Mouse (Mus musculus) kidney, embryonic 14.5 days (tissue): Measurements from ENCODE around the gene Aldh4a1. TPM values are rescaled to one million over a fixed set of nuclear protein-coding genes. Genes with fewer than 3 reads are reported as not detected.

ENCODE experiments used
- ATAC-seq: fragments of 200-750 bp; cut with Nextera tagmentation; 2 replicates; pipeline ENCODE4 v1.8.0; 2017; ENCODE audit warnings: moderate number of reproducible peaks, mild to moderate bottlenecking, moderate TSS enrichment, moderate library complexity; ENCODE audit not compliant: low FRiP score, low TSS enrichment
- H3K27ac ChIP-seq: fragments of 300-500 bp; sonication (generic); 2 replicates; pipeline ENCODE4 v1.5.1; 2014; ENCODE audit warnings: low read depth, mild to moderate bottlenecking, low read length, moderate library complexity, mixed read lengths
- H3K27me3 ChIP-seq: fragments of 300-500 bp; sonication (generic); 2 replicates; pipeline ENCODE4 v1.6.1; 2014; ENCODE audit warnings: mild to moderate bottlenecking, low read length; ENCODE audit not compliant: control insufficient read depth, insufficient read depth
- H3K36me3 ChIP-seq: fragments of 300-500 bp; sonication (generic); 2 replicates; pipeline ENCODE4 v1.6.1; 2014; ENCODE audit warnings: low read length, mixed read lengths; ENCODE audit not compliant: control insufficient read depth, insufficient read depth
- H3K4me1 ChIP-seq: fragments of 300-500 bp; sonication (generic); 2 replicates; pipeline ENCODE4 v1.6.1; 2014; ENCODE audit warnings: low read length, mixed read lengths; ENCODE audit not compliant: control insufficient read depth, insufficient read depth
- H3K4me2 ChIP-seq: fragments of 300-500 bp; sonication (generic); replicated peaks from 2 replicates; pipeline ENCODE4 v1.6.1; 2014; ENCODE audit warnings: low read depth, mild to moderate bottlenecking, low read length
- H3K4me3 ChIP-seq: fragments of 300-500 bp; sonication (generic); 2 replicates; pipeline ENCODE4 v1.5.1; 2014; ENCODE audit warnings: mild to moderate bottlenecking, low read length
- H3K9ac ChIP-seq: fragments of 300-500 bp; sonication (generic); 2 replicates; pipeline ENCODE4 v1.6.1; 2014; ENCODE audit warnings: low read depth, mild to moderate bottlenecking, low read length, moderate library complexity
- H3K9me3 ChIP-seq: fragments of 300-500 bp; sonication (generic); 2 replicates; pipeline ENCODE4 v1.6.1; 2016; ENCODE audit warnings: low read length; ENCODE audit not compliant: control insufficient read depth
- WGBS: fragments of 180-500 bp; shearing (Covaris S2); extraction: QIAGEN DNeasy Blood & Tissue Kit; methylation state at CpG from one replicate; pipeline ENCODE4 v1.1.7; 2014; 5-methylcytosine and 5-hydroxymethylcytosine counted together
- polyA plus RNA-seq: library from polyadenylated mRNA; unstranded; fragments of >200 nt; fragmentation: Nextera tagmentation; extraction: Ambion mirVana; gene quantifications from 2 replicates; pipeline ENCODE4 v1.2.1, GENCODE M21; 2014

Gene Aldh4a1
- polyA plus RNA-seq, 1 experiment from 2014 or later: 37.3 TPM

GRCm38 (mm10) chr4:139579003-139579402, 43.7 kb upstream of the Aldh4a1 start:
- H3K9ac ChIP-seq: peak overlapping the region; percentile 1; the same call in 1 of the 2 replicates
- H3K4me2 ChIP-seq: peak overlapping the region; percentile 15
- no peak for ATAC-seq
- H3K9me3 ChIP-seq: no peaks in the 10 kb centered on the region
- peak overlapping the region; percentile 96; the same call in 1 of the 2 replicates for H3K27ac ChIP-seq
- no peak overlapping the region for H3K4me3 ChIP-seq
- peaks cover 67% of the 10 kb centered on the region for H3K4me1 ChIP-seq
- no peaks in the 10 kb centered on the region for H3K36me3 ChIP-seq
- H3K27me3 ChIP-seq: no peaks in the 10 kb centered on the region; the same call in 1 of the 2 replicates
- 26% methylated on average over 10 of the region's 10 CpGs for WGBS

- H3K4me3 ChIP-seq: no peak overlapping the region
- no peaks in the 10 kb centered on the region; the same call in 1 of the 2 replicates for H3K27me3 ChIP-seq
- ATAC-seq: no peak
- H3K9me3 ChIP-seq: no peaks in the 10 kb centered on the region
- H3K9ac ChIP-seq: no peak overlapping the region
- peaks cover 69% of the 10 kb centered on the region for H3K4me1 ChIP-seq
- H3K27ac ChIP-seq: peak overlapping the region; percentile 96; the same call in 1 of the 2 replicates
- WGBS: 25% methylated on average over 6 of the region's 6 CpGs
- peak overlapping the region; percentile 2; the same call in 1 of the 2 replicates for H3K4me2 ChIP-seq
- no peaks in the 10 kb centered on the region for H3K36me3 ChIP-seq
Measured at GRCm38 (mm10) chr4:139579466-139579865, 43.2 kb upstream of the Aldh4a1 start.

GRCm38 (mm10) chr4:139580663-139581336, 41.9 kb upstream of the Aldh4a1 start:
- Histone ChIP-seq H3K4me1 (peaks cover 76% of the 10 kb centered on the region), H3K27ac (peak overlapping the region; percentile 96), H3K27me3 (no peaks in the 10 kb centered on the region), H3K9ac (peak overlapping the region; percentile 43), H3K9me3 (no peaks in the 10 kb centered on the region), H3K4me2 (peak overlapping the region; percentile 31), H3K36me3 (no peaks in the 10 kb centered on the region), H3K4me3 (peak overlapping the region; percentile 12)
- peak; percentile 60 for ATAC-seq
- WGBS: 1% methylated on average over 15 of the region's 15 CpGs

GRCm38 (mm10) chr4:139581427-139582051, 41.1 kb upstream of the Aldh4a1 start:
- Histone ChIP-seq H3K4me2 (peak overlapping the region; percentile 31), H3K9ac (peak overlapping the region; percentile 43; the same call in 1 of the 2 replicates), H3K9me3 (no peaks in the 10 kb centered on the region), H3K4me1 (peaks cover 77% of the 10 kb centered on the region), H3K36me3 (no peaks in the 10 kb centered on the region), H3K27me3 (no peaks in the 10 kb centered on the region), H3K27ac (peak overlapping the region; percentile 96), H3K4me3 (peak overlapping the region; percentile 12)
- 0 out of 2 replicates have a peak, but pooled peaks have one; percentile 3 for ATAC-seq
- 6% methylated on average over 6 of the region's 6 CpGs for WGBS

- no peak for ATAC-seq
- Histone ChIP-seq H3K9me3 (no peaks in the 10 kb centered on the region), H3K4me1 (peaks cover 74% of the 10 kb centered on the region), H3K27me3 (no peaks in the 10 kb centered on the region), H3K9ac (no peak overlapping the region), H3K27ac (no peak overlapping the region), H3K4me3 (no peak overlapping the region), H3K36me3 (no peaks in the 10 kb centered on the region), H3K4me2 (no peak overlapping the region)
- whole genome bisulfite sequencing: 75% methylated on average over 6 of the region's 6 CpGs
Measured at GRCm38 (mm10) chr4:139582346-139582745, 40.3 kb upstream of the Aldh4a1 start.

GRCm38 (mm10) chr4:139582903-139583302, 39.8 kb upstream of the Aldh4a1 start:
- Histone ChIP-seq H3K4me1 (peaks cover 74% of the 10 kb centered on the region), H3K9me3 (no peaks in the 10 kb centered on the region), H3K9ac (no peak overlapping the region), H3K36me3 (no peaks in the 10 kb centered on the region), H3K27ac (no peak overlapping the region), H3K27me3 (no peaks in the 10 kb centered on the region), H3K4me2 (no peak overlapping the region), H3K4me3 (no peak overlapping the region)
- WGBS: 54% methylated on average over 3 of the region's 3 CpGs
- ATAC-seq: no peak

GRCm38 (mm10) chr4:139583629-139584245, 38.9 kb upstream of the Aldh4a1 start:
- H3K27ac ChIP-seq: no peak overlapping the region
- H3K4me2 ChIP-seq: no peak overlapping the region
- WGBS: 74% methylated on average over 11 of the region's 11 CpGs
- ATAC-seq: no peak
- H3K27me3 ChIP-seq: no peaks in the 10 kb centered on the region
- no peak overlapping the region for H3K9ac ChIP-seq
- H3K36me3 ChIP-seq: no peaks in the 10 kb centered on the region
- H3K9me3 ChIP-seq: no peaks in the 10 kb centered on the region
- peaks cover 66% of the 10 kb centered on the region for H3K4me1 ChIP-seq
- H3K4me3 ChIP-seq: no peak overlapping the region

GRCm38 (mm10) chr4:139584704-139585103, 38.0 kb upstream of the Aldh4a1 start:
- Histone ChIP-seq H3K4me2 (no peak overlapping the region), H3K27me3 (no peaks in the 10 kb centered on the region), H3K36me3 (no peaks in the 10 kb centered on the region), H3K4me3 (no peak overlapping the region), H3K4me1 (peaks cover 62% of the 10 kb centered on the region), H3K9me3 (no peaks in the 10 kb centered on the region), H3K27ac (no peak overlapping the region), H3K9ac (no peak overlapping the region)
- WGBS: 79% methylated on average over 11 of the region's 11 CpGs
- no peak for ATAC-seq

- Histone ChIP-seq H3K4me3 (no peak overlapping the region), H3K4me2 (no peak overlapping the region), H3K36me3 (no peaks in the 10 kb centered on the region), H3K9ac (0 out of 2 replicates have a peak overlapping the region, but pooled peaks have one; percentile 19), H3K9me3 (no peaks in the 10 kb centered on the region), H3K4me1 (peaks cover 59% of the 10 kb centered on the region), H3K27me3 (no peaks in the 10 kb centered on the region), H3K27ac (no peak overlapping the region)
- no peak for ATAC-seq
- WGBS: 49% methylated on average over 7 of the region's 7 CpGs
Measured at GRCm38 (mm10) chr4:139585713-139586112, 37.0 kb upstream of the Aldh4a1 start.
